Mouse (Mus musculus) hindbrain, embryonic 12.5 days (tissue): ENCODE measurements around the gene Taf1c. TPM values are rescaled to one million over a fixed set of nuclear protein-coding genes. Genes with fewer than 3 reads are reported as not detected.

Source experiments
- ATAC-seq: fragments of 200-750 bp; cut with Nextera tagmentation; 2 replicates; pipeline ENCODE4 v1.8.0; 2017; ENCODE audit warnings: moderate TSS enrichment; ENCODE audit not compliant: low FRiP score
- H3K27ac ChIP-seq: fragments of 300-500 bp; sonication (generic); 2 replicates; pipeline ENCODE4 v1.5.1; 2016; ENCODE audit warnings: mild to moderate bottlenecking
- H3K27me3 ChIP-seq: fragments of 300-500 bp; sonication (generic); 2 replicates; pipeline ENCODE4 v1.6.1; 2016; ENCODE audit warnings: mild to moderate bottlenecking
- H3K36me3 ChIP-seq: fragments of 300-500 bp; sonication (generic); 2 replicates; pipeline ENCODE4 v1.6.1; 2016; ENCODE audit warnings: mild to moderate bottlenecking
- H3K4me1 ChIP-seq: fragments of 300-500 bp; sonication (generic); 2 replicates; pipeline ENCODE4 v1.6.1; 2016
- H3K4me2 ChIP-seq: fragments of 300-500 bp; sonication (generic); replicated peaks from 2 replicates; pipeline ENCODE4 v1.6.1; 2016; ENCODE audit warnings: mild to moderate bottlenecking
- H3K4me3 ChIP-seq: fragments of 300-500 bp; sonication (generic); 2 replicates; pipeline ENCODE4 v1.5.1; 2016; ENCODE audit warnings: mild to moderate bottlenecking
- H3K9ac ChIP-seq: fragments of 300-500 bp; sonication (generic); 2 replicates; pipeline ENCODE4 v1.6.1; 2016; ENCODE audit warnings: mild to moderate bottlenecking, moderate library complexity
- H3K9me3 ChIP-seq: fragments of 300-500 bp; sonication (generic); replicated peaks from 2 replicates; pipeline ENCODE4 v1.6.1; 2016; ENCODE audit warnings: mild to moderate bottlenecking
- WGBS: fragments of 180-500 bp; shearing (Covaris S2); methylation state at CpG from one replicate; pipeline ENCODE4 v1.1.7; 2016; 5-methylcytosine and 5-hydroxymethylcytosine counted together
- polyA plus RNA-seq: library from polyadenylated mRNA; unstranded; fragments of >200 nt; fragmentation: Nextera tagmentation; extraction: Ambion mirVana; gene quantifications from 2 replicates; pipeline ENCODE4 v1.2.1, GENCODE M21; 2016

The Taf1c gene
- polyA plus RNA-seq, 1 experiment from 2014 or later = 14.9 TPM

DNA sequence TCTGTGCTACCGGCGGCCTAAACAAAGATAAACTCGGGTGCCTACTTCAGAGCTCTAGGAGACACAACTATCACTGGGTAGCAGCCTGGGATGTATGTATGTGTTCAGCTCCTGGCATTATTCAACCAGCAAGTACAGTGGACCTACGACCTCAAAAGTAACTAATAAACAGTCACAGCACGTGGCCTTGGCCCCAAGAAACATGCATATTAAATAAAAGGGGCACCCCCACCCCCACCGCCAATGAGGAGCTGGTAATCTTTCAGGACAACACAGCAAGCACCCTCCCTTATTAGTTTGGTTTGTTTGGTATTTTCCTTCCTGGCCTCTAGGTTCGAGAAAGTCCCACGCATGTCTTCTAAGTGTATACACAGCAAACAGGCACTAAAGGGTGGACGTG is 36.8 kb downstream of the Taf1c start:
- Histone ChIP-seq H3K4me3 (no peak overlapping the region), H3K9me3 (no peaks in the 10 kb centered on the region), H3K9ac (no peak overlapping the region), H3K36me3 (peaks cover 39% of the 10 kb centered on the region), H3K27me3 (no peaks in the 10 kb centered on the region), H3K27ac (no peak overlapping the region), H3K4me1 (peaks cover 2% of the 10 kb centered on the region; the same call in 1 of the 2 replicates), H3K4me2 (no peak overlapping the region)
- 93% methylated on average over 9 of the region's 9 CpGs for WGBS
- ATAC-seq = no peak

DNA sequence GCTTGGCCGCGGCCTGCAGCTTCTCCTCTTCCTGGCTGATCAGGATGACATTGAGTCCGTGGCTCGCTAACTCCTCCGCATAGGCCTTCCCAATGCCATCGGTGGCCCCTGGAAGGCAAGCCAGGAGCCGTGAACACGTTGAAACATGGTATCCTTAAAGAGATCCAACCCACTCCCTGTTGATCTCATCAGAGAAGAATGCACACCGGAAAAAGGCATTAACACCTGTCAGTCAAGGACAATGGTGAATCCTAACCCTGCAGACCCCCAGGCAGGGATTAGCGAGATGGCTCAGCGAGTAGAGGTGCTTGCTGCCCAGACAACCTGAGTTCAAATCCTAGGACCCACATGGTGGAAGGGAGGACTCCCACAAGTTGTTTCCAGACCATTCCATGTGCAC is 38.7 kb downstream of the Taf1c start:
- Histone ChIP-seq H3K9me3 (no peaks in the 10 kb centered on the region), H3K9ac (no peak overlapping the region), H3K36me3 (peaks cover 56% of the 10 kb centered on the region), H3K4me3 (no peak overlapping the region), H3K4me1 (no peaks in the 10 kb centered on the region), H3K27me3 (no peaks in the 10 kb centered on the region), H3K27ac (no peak overlapping the region), H3K4me2 (no peak overlapping the region)
- no peak for ATAC-seq
- WGBS = 84% methylated on average over 11 of the region's 11 CpGs

DNA sequence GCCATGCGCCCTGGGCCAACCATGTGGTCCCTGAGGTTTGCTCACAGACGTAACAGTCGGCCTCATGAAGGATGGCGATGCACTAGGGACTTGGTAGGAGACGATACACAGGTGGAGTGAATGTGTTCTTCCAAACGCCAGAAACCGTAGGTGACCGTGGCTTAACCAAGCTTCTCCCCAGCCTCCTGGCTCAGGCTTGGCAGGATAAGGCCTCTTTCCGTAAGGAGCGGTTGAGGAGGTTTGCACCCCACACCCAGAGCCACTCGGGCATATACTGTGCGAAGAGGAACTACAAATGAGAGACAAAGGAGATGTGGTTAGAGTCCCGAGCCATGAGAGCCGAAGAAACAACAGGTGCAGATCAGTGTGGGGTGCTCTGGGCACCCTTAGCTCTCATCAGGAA is 41.2 kb downstream of the Taf1c start:
- Histone ChIP-seq H3K9ac (no peak overlapping the region), H3K4me1 (no peaks in the 10 kb centered on the region), H3K4me2 (no peak overlapping the region), H3K27ac (no peak overlapping the region), H3K9me3 (no peaks in the 10 kb centered on the region), H3K4me3 (no peak overlapping the region), H3K27me3 (no peaks in the 10 kb centered on the region), H3K36me3 (peaks cover 62% of the 10 kb centered on the region)
- ATAC-seq = no peak
- WGBS = 93% methylated on average over 14 of the region's 14 CpGs

DNA sequence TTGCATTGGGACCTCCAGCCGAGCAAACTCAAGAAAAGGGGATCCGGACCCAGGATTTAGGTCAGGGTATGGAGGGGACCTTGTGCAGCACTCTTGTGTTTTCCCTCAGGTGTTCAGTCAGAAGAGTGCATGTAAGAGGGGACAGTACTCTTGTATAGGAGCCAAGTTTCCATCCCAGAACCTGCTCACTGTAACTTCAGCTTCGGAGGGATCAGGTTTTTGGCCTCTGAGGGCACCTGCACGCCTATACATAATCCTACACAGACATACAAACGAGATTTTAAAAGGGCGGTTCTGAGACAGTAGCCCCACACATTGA is 45.7 kb downstream of the Taf1c start:
- ATAC-seq = 0 out of 2 replicates have a peak, but pooled peaks have one; percentile 1
- peaks cover 34% of the 10 kb centered on the region for H3K36me3 ChIP-seq
- H3K4me3 ChIP-seq = no peak overlapping the region
- WGBS = 94% methylated on average over 6 of the region's 6 CpGs
- peaks cover 13% of the 10 kb centered on the region for H3K4me1 ChIP-seq
- H3K9ac ChIP-seq = no peak overlapping the region
- peak overlapping the region; percentile 60 for H3K4me2 ChIP-seq
- peak overlapping the region; percentile 93; the same call in 1 of the 2 replicates for H3K27ac ChIP-seq
- no peaks in the 10 kb centered on the region for H3K27me3 ChIP-seq
- no peaks in the 10 kb centered on the region for H3K9me3 ChIP-seq

DNA sequence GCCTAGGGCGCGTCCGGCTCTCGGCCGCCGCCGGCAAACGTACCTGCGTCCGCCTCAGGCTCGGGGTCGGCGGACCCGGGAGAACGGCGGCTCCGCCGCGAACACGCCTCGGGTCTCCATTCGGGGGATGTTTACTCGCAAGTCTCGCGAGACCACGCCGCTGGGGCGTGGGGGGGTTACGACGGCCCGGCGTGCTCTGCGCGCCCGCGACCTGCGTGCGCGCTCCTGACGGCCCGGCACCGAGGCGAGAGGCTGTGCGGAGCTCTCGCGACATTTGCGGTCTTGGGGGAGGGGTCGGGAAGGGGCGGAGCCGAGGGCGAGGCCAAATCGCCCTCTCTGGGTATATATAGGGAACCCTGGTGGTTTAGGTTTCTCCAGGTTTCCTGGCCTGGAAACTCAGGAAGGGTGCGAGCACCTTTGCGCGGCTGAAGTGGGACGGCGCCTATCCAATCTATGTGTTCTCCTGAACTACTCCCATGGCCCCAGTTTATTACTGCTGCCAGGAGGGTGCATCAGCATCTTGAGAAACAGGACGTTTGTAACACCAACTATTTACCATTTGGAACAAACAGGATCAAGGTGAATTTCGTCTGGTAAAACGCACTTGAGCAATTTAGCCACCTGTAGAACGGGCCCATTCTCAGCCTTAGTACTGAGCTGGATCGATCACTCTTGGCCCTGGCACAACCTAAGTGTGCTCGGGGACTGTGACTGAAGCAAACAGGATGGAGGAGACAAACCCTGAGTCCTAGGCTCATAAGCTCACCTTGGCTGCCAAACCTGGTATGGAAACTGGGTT is 46.2 kb downstream of the Taf1c start, which contains the start of gene Mbtps1:
Mbtps1 (minus strand) TSS at position 133 of the 799 bp plus-strand sequence.
- Histone ChIP-seq H3K9me3 (no peaks in the 10 kb centered on the region), H3K36me3 (peaks cover 28% of the 10 kb centered on the region), H3K27me3 (no peaks in the 10 kb centered on the region), H3K4me2 (peak within 1 kb of the TSS; percentile 95), H3K4me1 (peaks cover 13% of the 10 kb centered on the region), H3K9ac (peak within 1 kb of the TSS; percentile 90), H3K4me3 (peak within 1 kb of the TSS; percentile 87), H3K27ac (peak within 1 kb of the TSS; percentile 93)
- ATAC-seq = peak; percentile 95
- 7% methylated on average over 61 of the region's 63 CpGs for WGBS

DNA sequence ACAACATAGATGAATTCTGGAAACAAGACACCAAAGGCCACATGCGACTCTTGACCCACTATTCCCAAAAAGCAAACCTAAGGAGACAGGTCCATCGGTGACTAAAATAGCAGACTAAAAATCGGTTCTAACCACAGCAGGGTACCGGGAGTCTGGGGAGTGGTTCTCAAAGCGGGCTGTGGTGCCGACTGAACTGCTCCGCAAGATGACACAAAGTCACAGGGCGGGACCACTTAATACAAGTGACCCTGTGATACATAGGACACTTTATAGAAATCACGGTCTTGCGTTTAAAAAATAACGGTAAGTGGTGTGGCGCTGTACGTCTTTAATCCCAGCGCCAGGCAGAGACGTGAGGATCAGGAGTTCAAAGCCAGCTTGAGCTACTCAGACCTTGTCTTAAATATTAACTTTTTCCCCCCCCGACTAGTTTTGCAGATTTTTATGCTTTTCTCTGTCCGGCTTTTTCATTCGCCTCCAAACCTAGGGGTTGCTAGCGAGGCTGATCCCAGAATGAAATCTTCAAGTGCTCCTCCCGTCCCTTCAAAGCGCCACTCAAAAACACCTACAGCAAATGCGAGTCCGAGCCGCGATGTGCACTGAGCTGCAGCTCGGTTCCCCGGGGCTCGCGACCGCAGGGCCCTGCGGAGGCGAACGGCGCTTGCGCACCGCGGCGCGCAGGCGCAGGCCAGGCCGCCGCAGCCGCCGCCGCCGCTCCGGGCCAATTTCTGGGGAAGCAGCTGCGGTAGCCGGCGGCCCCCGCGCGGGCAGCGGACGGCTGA is 47.0 kb downstream of the Taf1c start:
- peaks cover 21% of the 10 kb centered on the region for H3K36me3 ChIP-seq
- H3K27me3 ChIP-seq = no peaks in the 10 kb centered on the region
- no peaks in the 10 kb centered on the region for H3K9me3 ChIP-seq
- H3K4me2 ChIP-seq = peak overlapping the region; percentile 95
- H3K27ac ChIP-seq = peak overlapping the region; percentile 93
- H3K4me3 ChIP-seq = peak overlapping the region; percentile 87
- peak; percentile 89 for ATAC-seq
- 1% methylated on average over 55 of the region's 55 CpGs for WGBS
- peak overlapping the region; percentile 90 for H3K9ac ChIP-seq
- peaks cover 13% of the 10 kb centered on the region for H3K4me1 ChIP-seq

DNA sequence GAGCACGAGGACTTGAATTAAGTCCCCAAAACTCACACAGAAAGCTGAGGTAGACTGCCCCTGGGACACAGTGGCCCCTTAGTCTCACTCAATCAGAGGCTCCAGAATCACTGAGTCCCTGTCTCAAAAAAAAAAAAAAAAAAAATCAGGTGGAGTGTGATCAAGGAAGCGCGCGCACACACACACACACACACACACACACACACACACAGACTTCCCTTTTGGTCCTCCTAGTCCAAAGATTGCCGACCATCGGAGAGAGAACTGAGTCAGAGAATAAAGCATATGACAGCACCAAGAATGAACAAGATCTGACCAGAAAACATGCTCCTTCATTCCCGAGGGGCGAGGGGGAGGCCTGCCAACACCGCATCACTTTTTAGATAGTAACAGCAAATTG is 47.9 kb downstream of the Taf1c start:
- no peaks in the 10 kb centered on the region for H3K9me3 ChIP-seq
- H3K27ac ChIP-seq = no peak overlapping the region
- ATAC-seq = no peak
- peaks cover 13% of the 10 kb centered on the region for H3K4me1 ChIP-seq
- H3K4me2 ChIP-seq = peak overlapping the region; percentile 95
- WGBS = 80% methylated on average over 9 of the region's 9 CpGs
- H3K36me3 ChIP-seq = peaks cover 12% of the 10 kb centered on the region
- no peaks in the 10 kb centered on the region for H3K27me3 ChIP-seq
- H3K4me3 ChIP-seq = peak overlapping the region; percentile 87
- peak overlapping the region; percentile 90 for H3K9ac ChIP-seq

DNA sequence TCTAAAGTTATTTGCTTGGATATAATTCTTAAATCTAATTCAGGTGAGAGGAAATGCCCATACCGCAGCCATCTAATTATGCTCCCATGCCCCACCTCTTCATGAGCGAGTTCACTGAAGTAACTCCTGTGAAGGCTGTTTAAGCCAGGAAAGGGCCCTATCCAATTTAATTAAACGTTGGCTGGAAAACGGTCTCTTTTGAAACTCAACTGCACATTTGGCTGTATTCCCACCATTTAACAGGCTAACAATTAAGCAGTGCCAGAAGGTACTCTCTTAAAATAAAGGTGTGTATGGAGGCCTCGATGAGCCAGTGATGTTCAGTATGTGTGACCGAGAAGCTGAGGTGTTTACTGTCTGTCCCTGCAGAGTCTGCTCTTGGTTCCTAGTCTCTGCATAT is 49.2 kb downstream of the Taf1c start:
- H3K9ac ChIP-seq = no peak overlapping the region
- H3K27ac ChIP-seq = no peak overlapping the region
- no peak overlapping the region for H3K4me3 ChIP-seq
- H3K9me3 ChIP-seq = no peaks in the 10 kb centered on the region
- no peaks in the 10 kb centered on the region for H3K27me3 ChIP-seq
- H3K4me2 ChIP-seq = no peak overlapping the region
- ATAC-seq = no peak
- WGBS = 92% methylated on average over 6 of the region's 6 CpGs
- H3K36me3 ChIP-seq = 0 out of 2 replicates have a peak, but pooled peaks cover 3% of the 10 kb centered on the region
- H3K4me1 ChIP-seq = peaks cover 17% of the 10 kb centered on the region

DNA sequence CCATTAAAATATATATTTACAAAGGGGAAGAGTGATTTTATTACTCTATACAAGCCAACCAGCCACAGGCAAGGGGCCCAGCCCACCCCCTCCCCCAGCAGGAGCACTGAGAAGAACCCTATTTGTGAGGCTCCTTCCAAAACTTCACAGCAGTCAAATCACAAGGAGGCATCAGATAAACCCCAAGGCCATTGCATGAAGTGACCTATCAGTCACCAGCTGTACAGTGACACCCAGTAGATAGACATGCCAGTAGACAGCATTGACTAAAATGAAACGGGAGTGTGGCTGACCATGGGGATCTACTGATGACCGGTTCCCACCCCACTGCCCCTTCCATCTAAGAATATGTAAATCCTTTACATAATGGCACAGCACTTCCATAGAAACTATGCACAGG is 52.1 kb downstream of the Taf1c start:
- H3K9ac ChIP-seq = no peak overlapping the region
- WGBS = 86% methylated on average over 2 of the region's 2 CpGs
- H3K4me2 ChIP-seq = no peak overlapping the region
- no peak overlapping the region for H3K27ac ChIP-seq
- H3K4me1 ChIP-seq = peaks cover 17% of the 10 kb centered on the region
- H3K9me3 ChIP-seq = no peaks in the 10 kb centered on the region
- ATAC-seq = no peak
- 0 out of 2 replicates have a peak, but pooled peaks cover 2% of the 10 kb centered on the region for H3K36me3 ChIP-seq
- no peaks in the 10 kb centered on the region for H3K27me3 ChIP-seq
- H3K4me3 ChIP-seq = no peak overlapping the region

DNA sequence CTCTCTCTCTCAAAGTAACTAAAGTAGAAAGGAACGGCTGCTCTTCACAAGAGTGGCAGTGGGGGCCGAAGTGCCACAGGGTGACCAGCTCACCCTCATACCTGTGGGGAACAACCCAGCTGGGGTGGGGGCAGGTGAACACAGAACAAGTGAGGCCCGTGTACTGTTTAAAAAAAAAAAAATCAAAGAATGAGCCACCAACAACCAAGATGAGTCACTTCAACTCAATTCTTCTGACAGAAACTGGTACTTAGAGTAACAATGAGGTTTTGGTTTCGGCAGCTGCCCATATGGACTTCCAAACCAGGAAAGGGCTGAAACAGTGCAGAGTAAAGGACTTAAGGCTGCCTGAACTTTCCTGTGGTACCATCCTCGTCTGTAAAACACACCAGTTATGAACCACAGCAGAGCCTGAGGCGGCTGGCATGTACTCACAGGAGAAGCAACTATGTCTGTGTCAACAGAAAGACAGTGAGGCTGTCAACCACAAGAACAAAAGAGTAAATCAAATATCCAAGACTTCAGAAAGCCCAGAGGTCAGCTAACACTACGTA is 56.4 kb downstream of the Taf1c start:
- H3K27me3 ChIP-seq = no peaks in the 10 kb centered on the region
- no peak overlapping the region for H3K9ac ChIP-seq
- H3K36me3 ChIP-seq = peaks cover 40% of the 10 kb centered on the region
- peaks cover 3% of the 10 kb centered on the region; the same call in 1 of the 2 replicates for H3K4me1 ChIP-seq
- WGBS = 88% methylated on average over 7 of the region's 7 CpGs
- H3K9me3 ChIP-seq = no peaks in the 10 kb centered on the region
- ATAC-seq = no peak
- no peak overlapping the region for H3K4me3 ChIP-seq
- H3K4me2 ChIP-seq = no peak overlapping the region
- no peak overlapping the region for H3K27ac ChIP-seq
